Mouse (Mus musculus): ENCODE measurements around the gene Prss22. TPM values are rescaled to one million over a fixed set of nuclear protein-coding genes. Genes with fewer than 3 reads are reported as not detected.

The Prss22 gene
- total and polyA plus RNA-seq, 2 experiments = not detected

- H3K9ac ChIP-seq (ENCODE audit: low read depth, low read length) = no peak overlapping the region
- WGBS = 51% methylated on average over 4 of the region's 4 CpGs
- no peaks in the 10 kb centered on the region for H3K79me2 ChIP-seq (ENCODE audit: control insufficient read depth, insufficient read depth, low read length)
- no peaks in the 10 kb centered on the region for H3K36me3 ChIP-seq (ENCODE audit: control insufficient read depth, insufficient read depth, low read length)
- H3K27me3 ChIP-seq (ENCODE audit: control insufficient read depth, insufficient read depth, low read length) = no peaks in the 10 kb centered on the region
- no peak overlapping the region for H3K27ac ChIP-seq (replicated peaks; ENCODE audit: insufficient read depth, low read depth, low read length)
- TF ChIP-seq POLR2A (IDR thresholded peaks at IDR 0.05; ENCODE audit: extremely low read depth, insufficient read depth, low read length) (no peak), CTCF (IDR thresholded peaks at IDR 0.05; ENCODE audit: low read depth, low read length) (no peak)
- no peaks in the 10 kb centered on the region; the same call in 1 of the 2 replicates for H3K4me1 ChIP-seq (ENCODE audit: control insufficient read depth, insufficient read depth, low read length)
- no peak overlapping the region for H3K4me3 ChIP-seq (ENCODE audit: insufficient read depth, low read depth, low read length)
- DNase-seq (ENCODE audit: extremely low read depth, low read depth, low spot score) = peak; percentile 56
These were observed 15.0 kb downstream of the Prss22 start for GRCm38 (mm10) chr17:23982912-23983311.

GRCm38 (mm10) chr17:23980297-23980909 lies 17.5 kb downstream of the Prss22 start, which contains the start of gene Prss30:
Prss30 (minus strand) TSS chr17:23980566.
- H3K79me2 ChIP-seq (ENCODE audit: control insufficient read depth, insufficient read depth, low read length) = no peaks in the 10 kb centered on the region
- no peak within 1 kb of the TSS for H3K27ac ChIP-seq (replicated peaks; ENCODE audit: insufficient read depth, low read depth, low read length)
- no peak within 1 kb of the TSS for H3K9ac ChIP-seq (ENCODE audit: low read depth, low read length)
- no peak within 1 kb of the TSS for H3K4me3 ChIP-seq (ENCODE audit: insufficient read depth, low read depth, low read length)
- no peaks in the 10 kb centered on the region for H3K27me3 ChIP-seq (ENCODE audit: control insufficient read depth, insufficient read depth, low read length)
- WGBS = 79% methylated on average over 10 of the region's 10 CpGs
- H3K36me3 ChIP-seq (ENCODE audit: control insufficient read depth, insufficient read depth, low read length) = no peaks in the 10 kb centered on the region
- TF ChIP-seq POLR2A (IDR thresholded peaks at IDR 0.05; ENCODE audit: extremely low read depth, insufficient read depth, low read length) (no peak), CTCF (IDR thresholded peaks at IDR 0.05; ENCODE audit: low read depth, low read length) (no peak)
- H3K4me1 ChIP-seq (ENCODE audit: control insufficient read depth, insufficient read depth, low read length) = no peaks in the 10 kb centered on the region; the same call in 1 of the 2 replicates
- no peak for DNase-seq (ENCODE audit: extremely low read depth, low read depth, low spot score)

- Histone ChIP-seq H3K27me3 (ENCODE audit: control insufficient read depth, insufficient read depth, low read length) (no peaks in the 10 kb centered on the region), H3K79me2 (ENCODE audit: control insufficient read depth, insufficient read depth, low read length) (no peaks in the 10 kb centered on the region), H3K4me3 (ENCODE audit: insufficient read depth, low read depth, low read length) (no peak overlapping the region), H3K27ac (replicated peaks; ENCODE audit: insufficient read depth, low read depth, low read length) (no peak overlapping the region), H3K36me3 (ENCODE audit: control insufficient read depth, insufficient read depth, low read length) (no peaks in the 10 kb centered on the region), H3K4me1 (ENCODE audit: control insufficient read depth, insufficient read depth, low read length) (no peaks in the 10 kb centered on the region; the same call in 1 of the 2 replicates), H3K9ac (ENCODE audit: low read depth, low read length) (no peak overlapping the region)
- no peak for DNase-seq (ENCODE audit: extremely low read depth, low read depth, low spot score)
- 74% methylated on average over 3 of the region's 3 CpGs for WGBS
- TF ChIP-seq POLR2A (IDR thresholded peaks at IDR 0.05; ENCODE audit: extremely low read depth, insufficient read depth, low read length) (no peak), CTCF (IDR thresholded peaks at IDR 0.05; ENCODE audit: low read depth, low read length) (no peak)
These were observed 18.4 kb downstream of the Prss22 start for GRCm38 (mm10) chr17:23979471-23979870.

GRCm38 (mm10) chr17:23976665-23977064 lies 21.2 kb downstream of the Prss22 start:
- WGBS = 75% methylated on average over 4 of the region's 4 CpGs
- H3K9ac ChIP-seq (ENCODE audit: low read depth, low read length) = no peak overlapping the region
- H3K4me1 ChIP-seq (ENCODE audit: control insufficient read depth, insufficient read depth, low read length) = no peaks in the 10 kb centered on the region
- peak; percentile 42 for DNase-seq (ENCODE audit: extremely low read depth, low read depth, low spot score)
- no peaks in the 10 kb centered on the region for H3K79me2 ChIP-seq (ENCODE audit: control insufficient read depth, insufficient read depth, low read length)
- no peak overlapping the region for H3K27ac ChIP-seq (replicated peaks; ENCODE audit: insufficient read depth, low read depth, low read length)
- TF ChIP-seq CTCF (IDR thresholded peaks at IDR 0.05; ENCODE audit: low read depth, low read length) (no peak), POLR2A (IDR thresholded peaks at IDR 0.05; ENCODE audit: extremely low read depth, insufficient read depth, low read length) (no peak)
- H3K4me3 ChIP-seq (ENCODE audit: insufficient read depth, low read depth, low read length) = no peak overlapping the region
- no peaks in the 10 kb centered on the region for H3K36me3 ChIP-seq (ENCODE audit: control insufficient read depth, insufficient read depth, low read length)
- no peaks in the 10 kb centered on the region for H3K27me3 ChIP-seq (ENCODE audit: control insufficient read depth, insufficient read depth, low read length)

GRCm38 (mm10) chr17:23971315-23971714 lies 26.6 kb downstream of the Prss22 start:
- H3K27me3 ChIP-seq (ENCODE audit: control insufficient read depth, insufficient read depth, low read length) = no peaks in the 10 kb centered on the region

GRCm38 (mm10) chr17:23969231-23969630 lies 28.7 kb downstream of the Prss22 start:
- H3K27me3 ChIP-seq (ENCODE audit: control insufficient read depth, insufficient read depth, low read length) = no peaks in the 10 kb centered on the region
- H3K27ac ChIP-seq (replicated peaks; ENCODE audit: insufficient read depth, low read depth, low read length) = no peak overlapping the region
- H3K79me2 ChIP-seq (ENCODE audit: control insufficient read depth, insufficient read depth, low read length) = no peaks in the 10 kb centered on the region
- H3K4me3 ChIP-seq (ENCODE audit: insufficient read depth, low read depth, low read length) = no peak overlapping the region
- no peaks in the 10 kb centered on the region for H3K36me3 ChIP-seq (ENCODE audit: control insufficient read depth, insufficient read depth, low read length)
- TF ChIP-seq POLR2A (IDR thresholded peaks at IDR 0.05; ENCODE audit: extremely low read depth, insufficient read depth, low read length) (no peak), CTCF (IDR thresholded peaks at IDR 0.05; ENCODE audit: low read depth, low read length) (peak; percentile 84)
- 7% methylated on average over 1 of the region's 1 CpGs for WGBS
- H3K9ac ChIP-seq (ENCODE audit: low read depth, low read length) = no peak overlapping the region
- H3K4me1 ChIP-seq (ENCODE audit: control insufficient read depth, insufficient read depth, low read length) = no peaks in the 10 kb centered on the region
- peak; percentile 63 for DNase-seq (ENCODE audit: extremely low read depth, low read depth, low spot score)

More at GRCm38 (mm10) chr17:23971315-23971714, 26.6 kb downstream of the Prss22 start:
- no peak for DNase-seq (ENCODE audit: extremely low read depth, low read depth, low spot score)
- no peak for TF ChIP-seq POLR2A (IDR thresholded peaks at IDR 0.05; ENCODE audit: extremely low read depth, insufficient read depth, low read length)
- TF ChIP-seq CTCF (IDR thresholded peaks at IDR 0.05; ENCODE audit: low read depth, low read length) = no peak
- Histone ChIP-seq H3K9ac (ENCODE audit: low read depth, low read length) (no peak overlapping the region), H3K79me2 (ENCODE audit: control insufficient read depth, insufficient read depth, low read length) (no peaks in the 10 kb centered on the region), H3K27ac (replicated peaks; ENCODE audit: insufficient read depth, low read depth, low read length) (no peak overlapping the region), H3K4me1 (ENCODE audit: control insufficient read depth, insufficient read depth, low read length) (no peaks in the 10 kb centered on the region), H3K4me3 (ENCODE audit: insufficient read depth, low read depth, low read length) (no peak overlapping the region), H3K36me3 (ENCODE audit: control insufficient read depth, insufficient read depth, low read length) (no peaks in the 10 kb centered on the region)
- 70% methylated on average over 9 of the region's 9 CpGs for WGBS

Measured in liver, adult 2 months (tissue).